Mouse (Mus musculus): ENCODE results near the gene Marc1.

DNA sequence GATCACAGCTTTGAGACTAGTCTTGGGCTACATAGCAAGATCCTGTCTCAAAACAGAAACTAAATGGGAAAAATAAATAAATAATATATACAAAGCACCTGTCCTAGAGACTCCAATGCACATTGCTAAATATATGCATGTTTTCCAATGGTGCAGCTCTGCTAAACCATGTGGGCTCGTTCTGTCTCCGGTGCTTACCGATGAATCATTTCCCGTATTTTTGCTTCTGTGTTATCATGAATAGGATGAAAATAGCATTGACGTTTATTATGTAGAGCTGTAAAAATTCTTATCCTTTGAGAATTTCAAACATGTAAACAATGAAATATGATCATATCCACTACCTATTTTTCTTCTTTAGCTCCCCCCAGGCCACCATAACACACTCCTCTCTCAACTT is 58.4 kb downstream of the Marc1 start:
- TF ChIP-seq CTCF (IDR thresholded peaks at IDR 0.05; ENCODE audit: low read depth, low read length), result no peak
- no peak for TF ChIP-seq POLR2A (IDR thresholded peaks at IDR 0.05; ENCODE audit: borderline replicate concordance, low read depth, low read length)

All from bone marrow macrophage, adult 2 months (primary cell).